Mouse (Mus musculus): ENCODE results near the gene Shisal1. TPM values are rescaled to one million over a fixed set of nuclear protein-coding genes. Genes with fewer than 3 reads are reported as not detected.

The Shisal1 gene
- 1 to 10 TPM in 1 of 2 experiments, under 1 TPM in 1; 0.75 to 2.4 TPM for total RNA-seq (2021)

DNA sequence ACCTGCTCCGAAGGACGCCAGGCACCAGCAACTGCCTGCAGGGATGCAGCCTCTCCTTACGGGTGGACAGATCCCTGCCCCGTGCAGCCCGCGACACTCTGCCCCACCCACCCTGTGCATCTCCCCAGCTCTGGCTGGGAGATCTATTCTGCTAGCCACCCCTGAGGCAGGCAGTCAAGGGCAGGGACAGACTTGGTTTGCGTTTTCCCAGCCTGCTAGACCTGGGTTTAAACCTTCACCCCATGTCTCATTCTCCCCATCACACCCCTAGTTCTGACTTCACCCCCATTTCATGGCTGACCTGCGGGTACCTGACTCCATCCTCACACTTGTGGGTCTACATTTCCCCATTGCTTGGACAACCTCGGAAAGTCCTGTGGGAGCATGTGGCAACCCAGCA lies at the start of gene Shisal1:
Gene Shisal1, minus strand, starts transcription at position 101 of the 400 bp plus-strand sequence.
- intact Hi-C loops (cut with DNase I), result loop anchor here (5.0 kb wide), 1 partner anchor 145 kb away; no protein-coding TSS in a partner anchor
- no peak for DNase-seq (ENCODE audit: low spot score)

DNA sequence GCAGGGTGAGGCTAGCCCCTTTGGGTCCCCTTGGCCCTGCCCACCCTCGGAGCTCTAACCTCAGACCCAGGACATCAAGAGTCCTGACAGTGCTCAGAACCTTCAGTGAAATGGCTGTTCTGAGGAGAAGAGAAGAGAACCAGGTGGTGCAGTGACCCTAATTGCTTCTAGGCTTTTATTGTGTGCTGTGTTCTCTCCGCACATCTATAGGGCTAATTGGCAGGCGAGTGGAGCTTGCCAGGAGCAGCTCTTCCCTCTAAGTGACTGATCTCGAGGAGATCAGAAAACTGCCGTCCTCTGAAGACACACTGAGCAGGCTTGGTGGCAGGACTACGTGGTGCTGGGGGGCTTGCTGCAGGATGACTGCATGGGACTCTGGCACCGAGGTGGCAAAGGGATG lies 43.6 kb upstream of the Shisal1 start:
- intact Hi-C loops (cut with DNase I), result no loop called here
- DNase-seq (ENCODE audit: low spot score), result no peak

DNA sequence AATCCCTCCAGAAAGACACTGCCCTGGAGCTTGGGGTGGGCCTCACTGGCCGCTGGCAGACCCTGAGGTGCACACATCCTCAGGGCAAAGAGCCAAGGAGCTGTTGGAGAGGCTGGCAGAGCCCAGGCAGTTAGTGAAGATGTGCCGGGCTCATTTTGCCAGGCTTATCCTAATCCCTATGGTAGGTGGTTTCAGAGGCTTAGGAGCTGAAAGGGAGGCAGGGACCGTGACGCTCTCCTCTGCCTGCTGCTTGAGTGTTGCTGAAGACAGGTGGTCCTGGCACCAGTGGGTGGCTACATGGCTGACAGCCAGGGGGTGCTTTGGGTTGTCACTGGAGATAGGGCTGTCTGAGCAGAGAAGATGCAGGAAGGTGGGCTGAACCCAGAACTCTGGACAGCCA lies 37.4 kb upstream of the Shisal1 start:
- intact Hi-C loops (cut with DNase I), result no loop called here
- no peak for DNase-seq (ENCODE audit: low spot score)

DNA sequence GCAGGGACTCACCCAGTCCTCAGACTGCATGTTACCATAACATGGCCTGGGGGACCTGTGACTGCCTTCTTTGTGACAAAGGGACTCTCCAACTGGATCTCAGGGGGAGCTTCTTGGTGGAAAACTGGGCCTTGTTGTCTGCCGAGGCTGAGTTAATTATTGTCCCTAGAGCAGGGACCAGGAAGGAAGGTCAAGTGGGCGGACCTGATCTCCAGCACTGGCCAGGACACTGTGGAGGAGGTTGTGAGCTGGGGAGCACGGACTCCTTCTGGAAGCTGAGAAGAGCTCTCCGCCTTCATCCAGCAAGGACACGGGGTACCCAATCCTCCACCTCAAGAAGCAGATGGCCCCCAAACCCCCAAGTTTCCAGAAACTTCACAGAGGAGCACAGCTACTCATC lies 36.7 kb upstream of the Shisal1 start:
- no peak for DNase-seq (ENCODE audit: low spot score)
- intact Hi-C loops (cut with DNase I), result no loop called here

DNA sequence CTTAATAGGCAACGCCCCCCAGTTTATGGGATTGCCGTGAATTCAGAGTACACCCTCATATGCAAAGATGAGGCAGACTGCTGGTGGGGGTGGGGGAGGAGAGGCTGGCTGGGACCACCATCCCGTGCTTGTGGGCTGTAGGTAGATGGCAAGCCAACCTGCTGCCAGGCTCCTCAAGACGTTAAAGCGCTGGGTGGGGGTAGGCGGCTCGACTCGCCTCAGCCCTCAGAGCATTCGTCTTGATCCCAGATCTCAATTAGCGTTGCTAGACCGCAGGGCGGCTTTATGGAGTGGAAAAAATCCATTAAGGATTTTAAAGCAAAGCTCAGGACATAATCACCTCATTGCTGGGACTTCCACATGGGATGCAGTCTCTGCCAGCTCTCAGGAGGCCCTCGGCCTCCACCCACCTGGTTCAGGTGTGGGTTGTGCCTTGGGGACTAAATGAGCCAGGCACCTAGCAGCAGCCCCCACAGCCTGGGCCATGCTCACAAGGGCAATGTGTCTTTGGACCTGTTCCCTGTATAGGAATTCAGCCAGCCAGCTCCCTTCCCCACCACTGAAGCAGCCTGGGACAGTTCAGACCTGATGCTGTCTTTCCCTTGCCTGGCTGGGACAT lies 34.5 kb upstream of the Shisal1 start:
- intact Hi-C loops (cut with DNase I), result no loop called here
- DNase-seq (ENCODE audit: low spot score), result no peak

DNA sequence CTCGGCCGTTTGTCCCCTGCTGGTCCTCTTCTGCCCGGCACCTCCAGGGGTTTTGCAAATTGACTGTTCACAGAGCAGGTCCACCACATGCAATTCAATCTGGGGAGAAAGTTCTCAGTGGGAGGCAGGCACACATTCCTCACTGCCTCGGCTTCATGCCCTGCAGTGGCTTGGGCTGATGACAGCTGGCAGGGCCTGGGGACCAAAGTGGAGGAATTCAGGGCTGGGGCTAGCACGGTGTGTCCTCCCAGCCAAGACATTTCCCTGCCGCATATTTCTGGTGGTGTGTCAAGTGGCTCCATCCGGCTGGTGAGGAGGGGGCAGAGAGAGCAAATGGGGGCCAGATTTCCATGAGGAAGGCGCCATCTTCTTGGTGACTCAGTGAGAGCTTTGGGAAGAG lies 22.5 kb upstream of the Shisal1 start:
- peak; percentile 13 for DNase-seq (ENCODE audit: low spot score)

DNA sequence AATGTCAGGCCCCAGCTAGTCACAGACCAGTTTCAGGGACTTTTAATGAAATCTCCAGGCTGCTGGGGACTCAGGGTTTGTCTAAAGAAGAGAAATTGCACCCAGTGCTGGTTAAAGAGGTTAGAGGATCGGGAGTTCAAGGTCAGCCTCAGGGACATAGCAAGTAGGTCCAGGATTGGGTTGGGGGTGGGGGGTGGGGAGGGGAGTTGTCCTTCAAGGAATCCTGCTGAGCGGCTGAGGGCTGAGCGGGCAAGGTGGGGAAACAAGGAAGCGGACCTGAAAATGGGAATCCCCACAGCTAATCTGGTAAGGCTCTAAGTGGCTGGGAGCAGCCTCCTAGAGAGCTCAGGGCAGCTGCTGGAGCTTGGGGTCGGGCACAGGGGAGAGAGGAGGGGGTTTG lies 20.9 kb upstream of the Shisal1 start:
- intact Hi-C loops (cut with DNase I), result no loop called here

More for the DNA sequence above, 22.5 kb upstream of the Shisal1 start:
- intact Hi-C loops (cut with DNase I), result no loop called here

DNA sequence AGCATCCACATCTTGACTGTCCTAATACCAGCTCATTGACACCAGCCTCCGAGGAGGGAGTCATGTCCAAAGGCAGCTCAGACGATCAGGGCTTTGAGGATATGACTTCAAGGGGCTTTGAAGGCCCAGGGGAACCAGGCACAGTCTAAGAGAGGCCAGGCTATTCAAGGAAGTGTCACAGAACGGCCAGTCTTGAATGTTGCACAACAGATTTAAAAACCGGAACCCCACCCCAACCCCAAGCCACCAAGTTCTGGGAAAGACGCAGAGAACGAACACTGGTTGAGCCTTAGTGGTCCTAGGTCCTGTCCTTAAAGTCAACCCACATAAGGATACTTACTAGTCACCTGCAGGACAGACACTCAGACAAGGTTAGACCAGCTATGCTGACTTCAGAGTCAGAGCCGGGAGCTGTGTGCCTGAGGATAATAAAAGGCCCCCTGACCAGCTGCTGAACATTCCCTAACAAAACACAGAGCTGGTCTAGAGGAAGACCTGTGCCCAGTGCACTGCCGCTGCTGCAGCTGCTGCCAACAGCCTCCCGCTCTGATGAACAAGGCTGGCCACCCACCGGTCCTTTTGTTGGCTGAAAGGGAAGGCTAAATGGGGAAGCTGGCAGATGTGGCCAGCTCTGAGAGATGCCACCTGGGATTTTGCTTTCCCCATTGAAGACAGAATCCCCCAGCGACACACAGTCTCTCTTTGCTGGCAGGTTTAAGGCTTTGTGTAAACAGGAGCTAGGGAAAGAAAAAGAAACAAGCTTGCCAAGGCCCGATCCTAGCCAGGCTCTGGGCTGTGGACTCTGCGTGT lies 19.8 kb upstream of the Shisal1 start:
- intact Hi-C loops (cut with DNase I), result no loop called here
- DNase-seq (ENCODE audit: low spot score), result peak; percentile 20

More for the DNA sequence above, 20.9 kb upstream of the Shisal1 start:
- no peak for DNase-seq (ENCODE audit: low spot score)

DNA sequence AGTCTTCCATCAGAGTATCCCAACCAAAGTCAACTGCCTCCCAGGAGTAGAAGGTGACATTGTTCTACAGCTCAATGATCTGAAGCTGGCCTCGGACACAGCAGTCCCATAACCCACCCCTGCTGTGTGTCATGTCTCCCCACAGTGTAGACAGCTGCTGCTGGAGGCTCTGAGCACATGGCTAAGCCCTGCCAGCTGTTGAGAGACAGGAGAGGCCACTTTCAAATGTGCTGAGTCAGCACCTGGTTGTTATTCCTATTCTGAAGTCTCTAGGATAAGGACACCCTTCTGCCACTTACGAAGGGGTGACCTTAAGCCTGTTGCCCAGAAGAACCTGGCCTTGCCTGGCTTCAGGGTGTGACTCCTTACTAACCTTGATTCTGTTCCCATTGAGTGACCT lies 14.5 kb upstream of the Shisal1 start:
- intact Hi-C loops (cut with DNase I), result no loop called here
- DNase-seq (ENCODE audit: low spot score), result no peak

DNA sequence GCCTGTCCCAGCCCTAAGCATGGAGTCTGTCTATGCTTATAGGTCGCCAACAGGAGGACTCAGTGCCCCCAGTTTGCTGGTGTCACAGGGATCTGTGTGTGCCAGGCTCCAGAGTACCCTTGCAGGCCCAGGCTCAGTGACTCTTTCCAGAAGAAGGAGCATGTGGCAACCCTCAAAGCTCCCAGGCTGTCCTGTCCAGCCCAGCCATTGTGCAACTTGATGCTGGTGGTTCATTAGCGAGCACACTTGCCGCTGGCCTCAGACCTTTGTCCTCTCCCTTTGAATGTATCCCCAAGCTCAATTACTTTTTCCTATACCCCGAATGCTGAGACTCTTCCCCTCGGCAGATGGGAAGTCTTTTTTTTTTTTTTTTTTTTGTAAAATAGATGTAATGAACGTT lies 12.1 kb upstream of the Shisal1 start:
- intact Hi-C loops (cut with DNase I), result no loop called here
- DNase-seq (ENCODE audit: low spot score), result no peak

DNA sequence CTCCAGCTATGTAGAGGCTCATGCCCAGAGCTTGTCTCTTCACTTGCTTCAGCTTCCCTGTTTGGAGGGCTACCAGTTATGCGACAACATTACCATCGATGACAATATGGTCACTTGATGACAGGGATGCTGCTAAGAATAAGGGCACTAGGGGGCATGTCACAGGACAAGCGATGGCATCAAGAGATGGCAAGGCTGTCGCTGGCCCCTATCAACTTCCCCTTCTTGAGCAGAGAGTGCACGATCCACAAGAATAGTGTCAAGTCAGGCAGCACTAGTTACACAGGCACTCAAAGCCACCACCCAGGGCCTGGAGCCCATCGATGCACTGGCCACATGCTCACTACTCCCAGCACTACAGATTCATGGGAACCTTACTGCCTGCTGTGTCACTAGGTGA lies 8.4 kb upstream of the Shisal1 start:
- DNase-seq (ENCODE audit: low spot score), result no peak
- intact Hi-C loops (cut with DNase I), result no loop called here

DNA sequence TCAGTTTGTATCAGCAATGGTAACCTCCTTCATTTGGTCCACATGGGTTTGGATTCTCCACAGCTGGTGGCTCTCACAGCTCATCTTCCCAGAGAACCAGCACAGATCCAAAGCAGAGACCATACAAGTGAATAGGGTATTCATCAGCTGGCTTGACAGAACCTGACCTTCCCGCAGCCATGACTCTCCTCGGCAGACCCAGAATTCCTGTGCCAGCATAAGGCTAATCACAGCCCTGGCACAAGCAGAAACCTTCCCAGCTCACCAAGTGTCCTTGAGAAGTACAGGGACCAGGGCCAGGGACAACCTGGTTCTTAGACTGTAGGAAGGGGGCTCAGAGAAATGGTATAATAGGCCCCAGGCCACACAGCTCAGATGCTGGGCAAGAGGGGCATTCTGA lies 6.2 kb upstream of the Shisal1 start:
- intact Hi-C loops (cut with DNase I), result loop anchor here (5.0 kb wide), 1 partner anchor 241 kb away; no protein-coding TSS in a partner anchor
- no peak for DNase-seq (ENCODE audit: low spot score)

DNA sequence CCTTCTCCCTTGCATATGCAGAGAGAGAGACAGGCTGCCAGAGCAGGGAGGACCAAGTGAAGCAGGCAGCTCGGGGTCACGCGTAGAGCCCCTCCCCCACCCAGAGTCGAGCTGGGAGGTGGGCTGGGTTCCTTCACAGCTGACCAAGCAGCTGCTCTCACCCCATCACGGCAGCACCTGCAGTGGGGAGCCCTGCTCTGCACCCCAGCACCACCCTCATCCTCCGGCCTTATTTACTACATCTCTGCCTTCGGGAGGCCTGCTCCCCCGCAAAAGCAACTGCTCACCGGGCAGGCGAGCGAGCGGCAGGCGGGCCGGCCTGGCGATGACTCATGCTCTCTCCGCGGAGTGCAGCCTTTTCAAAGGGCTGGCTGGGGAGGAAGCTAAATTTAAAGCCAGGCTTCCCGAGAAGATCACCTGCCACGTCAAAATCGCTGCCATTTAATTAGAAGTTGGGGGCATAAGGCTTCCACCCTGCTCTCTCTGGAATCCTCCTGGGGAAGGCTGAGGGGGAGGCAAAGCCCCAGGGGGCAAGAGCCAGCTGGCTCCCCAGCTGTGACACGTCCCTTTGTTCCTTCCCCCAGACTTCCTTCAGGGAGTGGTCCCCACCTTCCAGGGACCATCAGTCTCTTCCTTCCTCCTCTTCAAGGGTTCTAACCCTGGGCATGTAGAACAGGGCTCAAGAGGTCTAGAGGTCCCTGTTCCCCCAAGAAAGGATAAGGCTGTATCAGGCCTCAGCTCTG lies 3.7 kb upstream of the Shisal1 start:
- intact Hi-C loops (cut with DNase I), result loop anchor here (5.0 kb wide), 1 partner anchor 238 kb away; no protein-coding TSS in a partner anchor
- DNase-seq (ENCODE audit: low spot score), result no peak

DNA sequence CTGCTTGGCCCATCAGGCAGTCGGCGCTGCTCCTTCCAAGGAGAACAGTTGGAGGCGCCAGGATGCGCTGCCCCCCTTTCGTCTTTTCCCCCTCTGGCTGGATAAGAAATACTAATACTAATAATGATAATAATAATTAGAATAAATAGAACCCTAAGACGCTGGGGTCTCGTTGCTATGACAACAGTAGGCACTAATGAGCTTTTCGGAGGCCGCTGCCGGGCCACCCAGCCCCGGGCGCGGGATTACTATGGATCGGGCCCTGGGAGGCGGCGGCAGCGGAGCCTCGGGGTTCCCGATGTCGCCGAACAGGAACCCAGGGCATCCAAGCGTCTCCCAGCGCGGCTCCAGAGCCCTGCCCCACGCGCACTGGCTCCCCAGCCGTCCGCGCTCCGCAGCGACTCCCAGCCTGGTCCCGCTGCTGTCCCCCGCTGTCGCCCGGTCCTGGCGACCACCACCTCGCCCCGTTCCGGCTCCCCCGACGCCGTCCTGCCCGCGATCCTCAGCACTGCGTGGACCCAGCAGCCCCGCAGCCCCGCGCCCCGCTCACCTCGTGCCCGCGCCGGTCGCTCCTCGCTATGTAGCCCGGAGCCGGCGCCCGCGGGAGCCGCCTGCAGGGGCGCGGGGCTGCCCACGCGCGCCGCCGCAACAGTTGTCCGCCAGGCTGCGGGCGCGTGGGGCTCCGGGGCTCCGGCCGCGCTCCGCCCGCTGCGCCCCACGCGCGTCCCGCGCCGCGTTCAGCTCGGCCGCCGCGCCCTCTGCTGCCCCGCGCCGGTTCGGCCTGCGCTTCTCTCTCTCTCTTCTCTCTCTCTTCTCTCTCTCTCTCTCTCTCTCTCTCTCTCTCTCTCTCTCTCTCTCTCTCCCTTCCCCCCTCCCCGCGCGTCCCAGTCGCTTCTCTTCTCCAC lies 833 bp downstream of the Shisal1 start:
- DNase-seq (ENCODE audit: low spot score), result no peak
- intact Hi-C loops (cut with DNase I), result loop anchor here (5.0 kb wide), 1 partner anchor 144 kb away; no protein-coding TSS in a partner anchor

DNA sequence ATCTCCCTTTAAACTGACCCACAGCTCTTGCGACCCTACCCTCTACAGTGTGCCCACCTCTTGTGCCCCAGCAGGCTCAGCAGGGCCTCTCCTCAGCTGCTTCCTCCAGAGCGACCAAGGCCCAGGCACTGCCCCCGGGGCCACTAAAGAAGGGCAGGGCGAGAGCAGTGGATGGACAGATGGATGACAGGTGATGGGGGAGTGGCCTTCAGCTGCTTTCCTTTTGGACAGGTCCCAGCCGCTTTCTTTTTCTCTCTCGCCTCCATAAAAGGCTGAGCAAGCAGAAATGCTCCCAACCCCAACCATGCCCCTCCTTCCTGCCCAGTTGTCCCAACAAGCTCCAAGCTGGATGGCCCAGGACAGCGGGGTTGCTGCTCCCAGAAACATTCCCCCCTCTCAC lies 2.7 kb downstream of the Shisal1 start:
- intact Hi-C loops (cut with DNase I), result no loop called here
- no peak for DNase-seq (ENCODE audit: low spot score)

DNA sequence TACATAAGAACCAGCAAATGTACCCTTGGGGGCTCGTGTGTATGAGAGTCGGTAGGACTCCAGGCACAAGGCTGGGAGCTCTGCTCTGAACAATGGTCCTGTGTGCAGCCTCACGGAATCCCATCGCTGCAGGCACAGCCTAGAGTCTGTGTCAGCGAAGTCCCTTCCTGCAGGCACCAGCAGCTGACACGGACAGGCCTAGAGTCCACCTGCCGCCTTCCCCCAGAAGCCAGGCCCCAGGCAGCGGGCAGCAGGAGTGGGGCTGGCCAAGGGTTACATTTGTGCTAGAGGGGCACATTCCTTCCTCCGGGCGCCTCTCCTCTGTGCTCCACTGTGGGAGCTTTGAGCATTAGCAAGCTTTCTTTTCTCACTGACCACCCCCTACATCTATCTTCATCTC lies 3.3 kb downstream of the Shisal1 start:
- intact Hi-C loops (cut with DNase I), result no loop called here
- no peak for DNase-seq (ENCODE audit: low spot score)

DNA sequence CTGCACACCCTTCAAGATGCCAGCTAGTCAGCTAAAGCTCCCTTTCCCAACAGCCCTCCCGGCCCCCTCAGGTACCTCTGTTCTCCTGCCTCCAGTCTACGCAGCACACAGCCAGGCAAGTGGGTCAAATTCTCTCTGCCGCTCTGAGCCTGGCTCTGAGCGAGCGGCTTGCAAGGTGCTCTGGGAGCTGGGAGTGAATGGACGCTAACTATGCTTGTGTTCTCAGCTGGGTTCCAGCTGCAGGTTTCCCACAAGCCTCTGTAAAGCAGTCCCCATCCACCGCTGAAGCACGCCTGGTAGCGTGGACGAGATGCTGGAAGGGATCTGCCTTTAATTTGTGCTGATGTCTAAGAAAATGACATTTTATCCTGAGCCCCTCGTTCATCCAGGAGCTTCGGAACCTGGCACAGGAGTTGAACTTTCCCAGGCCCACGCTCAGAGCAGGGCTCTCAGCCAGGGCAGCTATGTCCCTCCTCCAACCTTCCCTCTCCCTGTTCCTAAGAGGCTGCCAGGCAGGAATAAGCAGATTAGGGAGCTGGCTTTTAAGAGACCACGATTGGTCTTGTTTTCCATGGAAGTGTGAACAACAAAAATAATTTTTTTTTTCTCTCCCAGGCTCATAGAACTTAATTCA lies 5.1 kb downstream of the Shisal1 start:
- DNase-seq (ENCODE audit: low spot score), result no peak
- intact Hi-C loops (cut with DNase I), result no loop called here

DNA sequence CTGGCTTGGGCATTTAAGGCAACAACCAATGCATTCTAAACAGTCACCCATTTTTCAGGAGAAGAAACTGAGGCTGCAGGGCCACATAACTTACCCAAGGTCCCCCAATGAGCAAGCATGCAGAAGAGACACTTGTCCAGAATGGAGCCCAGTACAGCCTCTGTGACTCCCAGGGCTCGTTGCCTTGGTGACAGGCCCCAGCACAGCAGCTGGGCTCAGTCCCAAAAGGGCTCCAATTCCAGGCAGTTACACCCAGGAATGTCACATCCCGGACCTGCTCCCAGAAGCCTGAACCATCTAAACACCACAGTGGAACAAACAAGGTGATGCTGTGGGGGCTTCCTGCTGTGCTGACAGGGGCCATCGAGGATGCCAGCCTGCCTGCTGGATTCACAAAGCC lies 6.1 kb downstream of the Shisal1 start:
- intact Hi-C loops (cut with DNase I), result no loop called here
- no peak for DNase-seq (ENCODE audit: low spot score)

DNA sequence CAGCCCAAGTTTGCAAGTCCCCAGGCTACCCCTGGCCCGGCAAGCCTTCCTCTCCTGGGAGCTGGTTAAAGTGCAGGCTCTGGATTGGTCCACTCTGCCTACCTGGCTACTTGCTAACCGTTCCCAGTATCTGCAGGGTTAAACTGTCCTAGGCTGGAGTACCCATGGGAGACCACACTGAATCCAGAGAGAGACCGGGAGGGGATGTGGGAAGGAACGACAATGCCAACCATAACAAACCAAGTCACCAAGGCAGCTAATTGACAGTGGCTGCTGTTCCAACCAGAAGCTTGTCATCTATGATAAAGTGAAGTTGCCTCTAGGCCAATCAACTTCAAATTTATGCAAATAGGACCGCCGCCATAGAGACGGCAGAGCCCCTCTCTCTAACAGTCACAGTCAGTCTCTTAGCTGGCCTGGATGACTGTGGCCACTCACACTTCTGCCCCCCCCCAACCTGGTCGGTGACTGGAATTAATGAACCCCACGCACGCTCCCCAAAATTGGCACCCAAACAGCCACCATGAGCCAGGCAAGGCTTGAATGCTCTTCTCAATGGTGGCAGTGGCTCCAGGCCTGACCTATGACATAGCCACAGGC lies 13.2 kb downstream of the Shisal1 start:
- intact Hi-C loops (cut with DNase I), result loop anchor here (5.0 to 10.0 kb wide), 2 partner anchors 161 to 309 kb away; partner anchors contain the start of gene Pnpla5
- no peak for DNase-seq (ENCODE audit: low spot score)
